Mouse (Mus musculus): Measurements from ENCODE around the gene Mcoln3. TPM values are rescaled to one million over a fixed set of nuclear protein-coding genes. Genes with fewer than 3 reads are reported as not detected.

Mcoln3 gene
- polyA plus RNA-seq, 1 experiment from 2014 or later, result 0.70 TPM

- H3K4me3 ChIP-seq (ENCODE audit: low read depth, low read length), result no peak overlapping the region
- WGBS (ENCODE audit: insufficient replicate concordance), result 45% methylated on average over 7 of the region's 7 CpGs
- H3K27ac ChIP-seq (ENCODE audit: low read length), result no peak overlapping the region
- H3K9ac ChIP-seq (ENCODE audit: low read depth, low read length), result no peak overlapping the region
- H3K9me3 ChIP-seq (replicated peaks; ENCODE audit: control insufficient read depth, low read length), result no peaks in the 10 kb centered on the region
- no peak overlapping the region for H3K4me2 ChIP-seq (ENCODE audit: low read depth, low read length)
- no peaks in the 10 kb centered on the region for H3K4me1 ChIP-seq (ENCODE audit: control insufficient read depth, low read depth, low read length)
- H3K27me3 ChIP-seq (ENCODE audit: control insufficient read depth, insufficient read depth, low read depth, low read length), result no peaks in the 10 kb centered on the region
- no peaks in the 10 kb centered on the region for H3K36me3 ChIP-seq (ENCODE audit: control insufficient read depth, insufficient read depth)
- no peak for ATAC-seq (ENCODE audit: low read depth)
Measured at GRCm38 (mm10) chr3:146177295-146177694, 60.0 kb downstream of the Mcoln3 start.

GRCm38 (mm10) chr3:146177748-146178582 lies 60.7 kb downstream of the Mcoln3 start:
- ATAC-seq (ENCODE audit: low read depth), result no peak; the same call in 1 of the 2 replicates
- Histone ChIP-seq H3K36me3 (ENCODE audit: control insufficient read depth, insufficient read depth) (no peaks in the 10 kb centered on the region), H3K27me3 (ENCODE audit: control insufficient read depth, insufficient read depth, low read depth, low read length) (no peaks in the 10 kb centered on the region), H3K4me1 (ENCODE audit: control insufficient read depth, low read depth, low read length) (no peaks in the 10 kb centered on the region), H3K27ac (ENCODE audit: low read length) (no peak overlapping the region), H3K9me3 (replicated peaks; ENCODE audit: control insufficient read depth, low read length) (no peaks in the 10 kb centered on the region), H3K4me2 (ENCODE audit: low read depth, low read length) (peak overlapping the region; percentile 30; the same call in 1 of the 2 replicates), H3K4me3 (ENCODE audit: low read depth, low read length) (no peak overlapping the region), H3K9ac (ENCODE audit: low read depth, low read length) (no peak overlapping the region)
- WGBS (ENCODE audit: insufficient replicate concordance), result 7% methylated on average over 16 of the region's 16 CpGs

- H3K27me3 ChIP-seq (ENCODE audit: control insufficient read depth, insufficient read depth, low read depth, low read length), result no peaks in the 10 kb centered on the region
- H3K4me3 ChIP-seq (ENCODE audit: low read depth, low read length), result no peak overlapping the region
- no peak overlapping the region for H3K9ac ChIP-seq (ENCODE audit: low read depth, low read length)
- H3K4me2 ChIP-seq (ENCODE audit: low read depth, low read length), result no peak overlapping the region
- H3K9me3 ChIP-seq (replicated peaks; ENCODE audit: control insufficient read depth, low read length), result no peaks in the 10 kb centered on the region
- H3K36me3 ChIP-seq (ENCODE audit: control insufficient read depth, insufficient read depth), result no peaks in the 10 kb centered on the region
- no peak for ATAC-seq (ENCODE audit: low read depth)
- H3K27ac ChIP-seq (ENCODE audit: low read length), result no peak overlapping the region
- WGBS (ENCODE audit: insufficient replicate concordance), result 33% methylated on average over 2 of the region's 2 CpGs
- no peaks in the 10 kb centered on the region for H3K4me1 ChIP-seq (ENCODE audit: control insufficient read depth, low read depth, low read length)
Measured at GRCm38 (mm10) chr3:146180341-146180740, 63.1 kb downstream of the Mcoln3 start.

GRCm38 (mm10) chr3:146180986-146181385 lies 63.7 kb downstream of the Mcoln3 start:
- Histone ChIP-seq H3K27me3 (ENCODE audit: control insufficient read depth, insufficient read depth, low read depth, low read length) (no peaks in the 10 kb centered on the region), H3K27ac (ENCODE audit: low read length) (no peak overlapping the region), H3K4me2 (ENCODE audit: low read depth, low read length) (no peak overlapping the region), H3K4me1 (ENCODE audit: control insufficient read depth, low read depth, low read length) (no peaks in the 10 kb centered on the region), H3K9ac (ENCODE audit: low read depth, low read length) (no peak overlapping the region), H3K36me3 (ENCODE audit: control insufficient read depth, insufficient read depth) (no peaks in the 10 kb centered on the region), H3K9me3 (replicated peaks; ENCODE audit: control insufficient read depth, low read length) (no peaks in the 10 kb centered on the region), H3K4me3 (ENCODE audit: low read depth, low read length) (no peak overlapping the region)
- 29% methylated on average over 3 of the region's 3 CpGs for WGBS (ENCODE audit: insufficient replicate concordance)
- ATAC-seq (ENCODE audit: low read depth), result no peak

GRCm38 (mm10) chr3:146184992-146185657 lies 67.9 kb downstream of the Mcoln3 start:
- no peak overlapping the region for H3K4me2 ChIP-seq (ENCODE audit: low read depth, low read length)
- H3K9me3 ChIP-seq (replicated peaks; ENCODE audit: control insufficient read depth, low read length), result no peaks in the 10 kb centered on the region
- ATAC-seq (ENCODE audit: low read depth), result no peak
- no peak overlapping the region for H3K27ac ChIP-seq (ENCODE audit: low read length)
- H3K36me3 ChIP-seq (ENCODE audit: control insufficient read depth, insufficient read depth), result no peaks in the 10 kb centered on the region
- H3K4me1 ChIP-seq (ENCODE audit: control insufficient read depth, low read depth, low read length), result no peaks in the 10 kb centered on the region
- H3K4me3 ChIP-seq (ENCODE audit: low read depth, low read length), result no peak overlapping the region
- WGBS (ENCODE audit: insufficient replicate concordance), result 34% methylated on average over 13 of the region's 13 CpGs
- H3K27me3 ChIP-seq (ENCODE audit: control insufficient read depth, insufficient read depth, low read depth, low read length), result no peaks in the 10 kb centered on the region
- H3K9ac ChIP-seq (ENCODE audit: low read depth, low read length), result no peak overlapping the region

- Histone ChIP-seq H3K9ac (ENCODE audit: low read depth, low read length) (no peak overlapping the region), H3K4me1 (ENCODE audit: control insufficient read depth, low read depth, low read length) (no peaks in the 10 kb centered on the region), H3K4me3 (ENCODE audit: low read depth, low read length) (no peak overlapping the region), H3K27ac (ENCODE audit: low read length) (no peak overlapping the region), H3K4me2 (ENCODE audit: low read depth, low read length) (no peak overlapping the region), H3K27me3 (ENCODE audit: control insufficient read depth, insufficient read depth, low read depth, low read length) (no peaks in the 10 kb centered on the region), H3K36me3 (ENCODE audit: control insufficient read depth, insufficient read depth) (no peaks in the 10 kb centered on the region), H3K9me3 (replicated peaks; ENCODE audit: control insufficient read depth, low read length) (no peaks in the 10 kb centered on the region)
- ATAC-seq (ENCODE audit: low read depth), result no peak
- 67% methylated on average over 10 of the region's 10 CpGs for WGBS (ENCODE audit: insufficient replicate concordance)
Measured at GRCm38 (mm10) chr3:146186033-146186432, 68.8 kb downstream of the Mcoln3 start.

GRCm38 (mm10) chr3:146189933-146190332 lies 72.7 kb downstream of the Mcoln3 start:
- no peak overlapping the region for H3K9ac ChIP-seq (ENCODE audit: low read depth, low read length)
- H3K4me1 ChIP-seq (ENCODE audit: control insufficient read depth, low read depth, low read length), result no peaks in the 10 kb centered on the region
- H3K36me3 ChIP-seq (ENCODE audit: control insufficient read depth, insufficient read depth), result no peaks in the 10 kb centered on the region
- no peaks in the 10 kb centered on the region for H3K9me3 ChIP-seq (replicated peaks; ENCODE audit: control insufficient read depth, low read length)
- ATAC-seq (ENCODE audit: low read depth), result no peak
- H3K27ac ChIP-seq (ENCODE audit: low read length), result no peak overlapping the region
- H3K4me3 ChIP-seq (ENCODE audit: low read depth, low read length), result no peak overlapping the region
- WGBS (ENCODE audit: insufficient replicate concordance), result 51% methylated on average over 10 of the region's 10 CpGs
- no peaks in the 10 kb centered on the region for H3K27me3 ChIP-seq (ENCODE audit: control insufficient read depth, insufficient read depth, low read depth, low read length)
- no peak overlapping the region for H3K4me2 ChIP-seq (ENCODE audit: low read depth, low read length)
